Mouse (Mus musculus): ENCODE measurements around the gene Tcf7. TPM values are rescaled to one million over a fixed set of nuclear protein-coding genes. Genes with fewer than 3 reads are reported as not detected.

The Tcf7 gene
- 2.6 TPM in 2 replicates for polyA plus RNA-seq (2011; ENCODE audit: insufficient read depth, insufficient read length, low replicate concordance, missing spikeins)

DNA sequence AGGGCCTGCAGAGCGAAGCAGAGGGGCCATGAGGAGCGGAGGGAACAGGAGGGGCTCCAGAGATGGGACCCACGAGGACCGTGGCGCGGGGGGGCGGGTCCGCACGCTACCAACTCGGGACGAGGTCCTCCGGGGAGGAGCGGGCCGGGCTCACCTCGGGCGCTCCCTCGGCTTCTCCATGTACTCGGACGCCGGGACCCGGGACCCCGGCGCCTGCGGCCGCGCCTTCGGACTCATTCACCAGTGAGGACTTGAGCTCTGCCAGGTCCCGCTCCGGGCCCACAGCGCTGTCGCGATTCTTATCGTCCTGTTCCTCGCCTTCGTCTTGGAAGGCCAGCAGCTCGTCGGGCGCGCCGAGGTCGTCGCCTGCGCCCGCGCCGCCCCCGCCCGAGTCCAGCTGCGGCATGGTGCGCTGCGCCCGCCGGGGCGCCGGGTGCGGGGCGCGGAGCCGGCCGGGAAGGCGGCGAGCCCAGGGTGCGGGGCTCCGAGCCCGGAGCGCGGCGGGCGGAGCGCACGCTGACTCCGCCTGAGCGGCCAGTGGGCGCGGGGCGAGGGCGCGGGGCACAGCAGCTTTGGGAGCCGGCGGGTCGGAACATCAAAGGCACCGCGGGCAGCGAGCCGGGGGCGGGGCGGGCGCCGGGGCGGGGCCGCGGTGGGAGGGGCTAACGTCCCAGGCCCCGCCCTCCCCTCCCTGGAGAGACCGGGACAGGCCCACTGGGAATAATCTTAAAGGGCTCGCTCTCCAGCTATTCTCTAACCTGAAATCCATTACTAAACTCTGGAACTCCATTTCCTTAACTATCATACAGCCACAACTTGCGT lies at the start of gene Tcf7:
Gene Tcf7, minus strand, starts transcription at position 241 of the 822 bp plus-strand sequence.
- H3K27ac ChIP-seq (ENCODE audit: control insufficient read depth, insufficient read depth, low read depth, low read length, poor library complexity), result peak within 1 kb of the TSS; percentile 43; the same call in 1 of the 2 replicates
- TF ChIP-seq CTCF (IDR thresholded peaks at IDR 0.05; ENCODE audit: control insufficient read depth, insufficient read depth, low read length), result no peak
- TF ChIP-seq POLR2A (IDR thresholded peaks at IDR 0.05; ENCODE audit: borderline replicate concordance, control insufficient read depth, low read depth, low read length), result no peak
- H3K4me1 ChIP-seq (ENCODE audit: control insufficient read depth, insufficient read depth, low read length), result no peaks in the 10 kb centered on the region; the same call in 1 of the 2 replicates
- 1% methylated on average over 96 of the region's 97 CpGs for WGBS
- H3K4me3 ChIP-seq (replicated peaks; ENCODE audit: control insufficient read depth, low read depth, low read length), result peak within 1 kb of the TSS; percentile 22

DNA sequence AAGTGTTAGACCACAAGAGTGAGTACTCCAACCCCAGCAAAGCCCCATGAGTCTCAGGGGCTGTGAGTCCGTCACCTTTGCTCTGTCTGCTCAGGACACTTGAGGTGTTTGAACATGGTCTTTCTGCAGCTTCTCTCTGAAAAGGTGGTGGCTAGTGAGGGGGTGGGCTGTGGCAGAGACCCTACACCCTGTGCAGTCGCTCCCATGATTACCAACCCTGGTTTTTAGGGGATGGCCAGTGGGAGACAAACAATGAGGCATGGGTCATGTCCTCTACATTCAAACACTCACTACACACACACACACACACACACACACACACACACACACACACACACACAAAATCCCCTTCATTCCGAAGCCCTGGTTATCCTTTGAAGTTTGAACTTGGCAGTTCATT lies 44.5 kb upstream of the Tcf7 start:
- 70% methylated on average over 3 of the region's 3 CpGs for WGBS
- Histone ChIP-seq H3K4me3 (replicated peaks; ENCODE audit: control insufficient read depth, low read depth, low read length) (no peak overlapping the region), H3K4me1 (ENCODE audit: control insufficient read depth, insufficient read depth, low read length) (no peaks in the 10 kb centered on the region), H3K27ac (ENCODE audit: control insufficient read depth, insufficient read depth, low read depth, low read length, poor library complexity) (no peak overlapping the region)
- TF ChIP-seq CTCF (IDR thresholded peaks at IDR 0.05; ENCODE audit: control insufficient read depth, insufficient read depth, low read length) (no peak), POLR2A (IDR thresholded peaks at IDR 0.05; ENCODE audit: borderline replicate concordance, control insufficient read depth, low read depth, low read length) (no peak)

DNA sequence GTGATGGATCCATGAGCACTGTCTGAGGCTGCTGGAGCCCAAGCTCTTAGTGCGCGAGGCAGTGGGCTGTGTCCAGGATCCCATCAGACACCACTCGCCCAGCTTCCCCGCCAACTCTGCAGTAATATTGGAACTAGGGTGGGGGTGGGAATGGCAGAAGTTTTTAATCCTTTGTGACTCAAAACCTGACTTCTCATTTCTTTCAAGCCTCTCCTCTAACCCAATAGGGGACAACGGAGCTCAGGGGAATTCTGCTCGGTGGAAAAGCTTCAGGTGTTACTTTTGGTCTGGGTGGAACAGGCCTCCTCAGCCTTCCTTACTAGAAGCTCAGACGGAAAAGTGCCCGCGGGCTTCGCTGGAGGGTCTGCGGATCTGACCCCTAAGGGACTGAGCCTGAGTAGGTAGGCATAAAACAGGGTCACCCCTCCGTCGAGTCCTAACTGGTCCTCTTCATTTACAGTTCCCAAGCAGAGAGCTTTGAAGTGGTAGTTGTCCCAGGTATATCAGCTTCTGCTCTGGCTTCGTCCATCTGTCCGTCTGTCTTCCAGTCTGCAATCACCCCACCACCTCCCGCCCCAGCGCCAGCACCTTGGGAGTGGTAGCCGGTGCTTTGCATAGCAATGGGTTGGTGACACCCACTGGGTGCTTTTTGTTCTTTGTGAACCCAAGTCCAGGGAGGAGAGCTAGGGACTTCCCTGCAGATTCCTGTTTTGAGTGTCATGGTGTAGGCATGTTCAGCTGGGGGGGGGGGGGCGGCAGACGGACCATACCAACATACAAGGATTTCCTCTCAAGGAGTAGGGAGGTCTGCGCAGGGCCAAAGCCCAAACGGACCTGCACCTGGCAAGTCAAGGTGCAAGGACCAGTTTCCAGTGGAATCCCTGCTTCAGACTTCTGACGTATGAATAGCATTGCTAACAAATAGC lies 41.9 kb upstream of the Tcf7 start:
- no peak for TF ChIP-seq POLR2A (IDR thresholded peaks at IDR 0.05; ENCODE audit: borderline replicate concordance, control insufficient read depth, low read depth, low read length)
- TF ChIP-seq CTCF (IDR thresholded peaks at IDR 0.05; ENCODE audit: control insufficient read depth, insufficient read depth, low read length), result no peak
- H3K4me3 ChIP-seq (replicated peaks; ENCODE audit: control insufficient read depth, low read depth, low read length), result no peak overlapping the region
- H3K27ac ChIP-seq (ENCODE audit: control insufficient read depth, insufficient read depth, low read depth, low read length, poor library complexity), result no peak overlapping the region
- 81% methylated on average over 23 of the region's 23 CpGs for WGBS
- no peaks in the 10 kb centered on the region for H3K4me1 ChIP-seq (ENCODE audit: control insufficient read depth, insufficient read depth, low read length)

DNA sequence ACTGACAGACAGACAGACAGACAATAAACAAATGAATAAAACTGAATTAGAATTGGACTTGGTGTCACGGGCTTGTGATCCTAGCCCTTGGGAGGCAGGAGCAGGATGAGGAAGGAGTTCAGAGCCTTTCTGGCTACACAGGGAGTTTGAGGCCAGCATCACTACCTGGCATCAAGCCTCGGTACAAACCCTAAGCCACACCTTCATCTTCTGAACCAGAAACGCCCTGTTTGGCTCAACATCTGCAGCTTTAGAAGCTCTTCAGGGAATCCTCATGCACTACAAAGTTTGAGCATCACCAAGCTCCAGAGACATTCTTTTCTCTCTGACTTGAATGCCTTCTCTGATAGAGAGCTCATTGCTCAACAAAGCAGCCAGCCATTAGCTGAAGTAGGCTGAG lies 38.7 kb upstream of the Tcf7 start:
- no peaks in the 10 kb centered on the region for H3K4me1 ChIP-seq (ENCODE audit: control insufficient read depth, insufficient read depth, low read length)
- WGBS, result 61% methylated on average over 3 of the region's 3 CpGs
- no peak overlapping the region for H3K27ac ChIP-seq (ENCODE audit: control insufficient read depth, insufficient read depth, low read depth, low read length, poor library complexity)
- no peak overlapping the region for H3K4me3 ChIP-seq (replicated peaks; ENCODE audit: control insufficient read depth, low read depth, low read length)
- TF ChIP-seq CTCF (IDR thresholded peaks at IDR 0.05; ENCODE audit: control insufficient read depth, insufficient read depth, low read length) (no peak), POLR2A (IDR thresholded peaks at IDR 0.05; ENCODE audit: borderline replicate concordance, control insufficient read depth, low read depth, low read length) (no peak)

DNA sequence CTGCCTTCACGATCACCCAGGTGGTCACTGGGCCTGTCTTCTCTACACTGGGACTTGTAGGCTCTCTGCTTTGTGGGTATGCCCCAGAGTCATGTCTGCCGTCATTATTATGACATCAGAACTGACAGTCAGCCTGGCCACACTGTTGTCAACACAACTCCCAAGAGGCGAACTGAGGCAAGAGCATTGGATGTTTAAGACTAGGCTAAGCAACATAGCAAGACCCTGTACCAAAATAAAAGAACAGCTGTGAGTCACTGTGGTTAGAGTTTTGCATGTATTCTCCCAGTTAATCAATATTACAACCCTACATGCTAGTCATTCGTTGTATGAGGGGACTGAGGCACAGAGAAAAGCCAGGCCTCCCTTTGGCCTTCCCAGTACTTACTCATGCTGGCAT lies 37.7 kb upstream of the Tcf7 start:
- WGBS, result 72% methylated on average over 4 of the region's 4 CpGs

DNA sequence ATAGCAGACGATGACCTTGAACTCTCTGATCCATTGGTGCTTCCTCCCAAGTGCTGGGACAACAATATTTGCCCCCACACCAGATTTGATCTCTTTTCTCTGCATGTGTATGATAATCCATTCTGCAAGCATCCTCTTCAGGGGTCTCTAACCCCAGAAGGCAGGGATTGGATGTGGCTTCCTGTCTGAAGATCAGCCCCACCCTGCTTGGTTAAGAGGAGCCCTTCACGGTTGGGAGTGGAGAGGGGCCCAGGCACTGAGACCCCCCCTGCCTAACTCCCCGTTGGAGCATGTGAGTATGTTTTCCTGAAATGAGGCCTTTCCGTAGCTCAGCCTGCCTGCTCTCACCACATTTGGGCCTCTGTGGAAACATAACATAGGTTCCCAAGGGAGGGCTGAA lies 36.9 kb upstream of the Tcf7 start:
- Histone ChIP-seq H3K4me3 (replicated peaks; ENCODE audit: control insufficient read depth, low read depth, low read length) (no peak overlapping the region), H3K4me1 (ENCODE audit: control insufficient read depth, insufficient read depth, low read length) (no peaks in the 10 kb centered on the region), H3K27ac (ENCODE audit: control insufficient read depth, insufficient read depth, low read depth, low read length, poor library complexity) (no peak overlapping the region)
- TF ChIP-seq CTCF (IDR thresholded peaks at IDR 0.05; ENCODE audit: control insufficient read depth, insufficient read depth, low read length) (no peak), POLR2A (IDR thresholded peaks at IDR 0.05; ENCODE audit: borderline replicate concordance, control insufficient read depth, low read depth, low read length) (no peak)
- 55% methylated on average over 4 of the region's 4 CpGs for WGBS

More for the DNA sequence above, 37.7 kb upstream of the Tcf7 start:
- Histone ChIP-seq H3K4me3 (replicated peaks; ENCODE audit: control insufficient read depth, low read depth, low read length) (no peak overlapping the region), H3K4me1 (ENCODE audit: control insufficient read depth, insufficient read depth, low read length) (no peaks in the 10 kb centered on the region), H3K27ac (ENCODE audit: control insufficient read depth, insufficient read depth, low read depth, low read length, poor library complexity) (no peak overlapping the region)
- TF ChIP-seq POLR2A (IDR thresholded peaks at IDR 0.05; ENCODE audit: borderline replicate concordance, control insufficient read depth, low read depth, low read length) (no peak), CTCF (IDR thresholded peaks at IDR 0.05; ENCODE audit: control insufficient read depth, insufficient read depth, low read length) (no peak)

DNA sequence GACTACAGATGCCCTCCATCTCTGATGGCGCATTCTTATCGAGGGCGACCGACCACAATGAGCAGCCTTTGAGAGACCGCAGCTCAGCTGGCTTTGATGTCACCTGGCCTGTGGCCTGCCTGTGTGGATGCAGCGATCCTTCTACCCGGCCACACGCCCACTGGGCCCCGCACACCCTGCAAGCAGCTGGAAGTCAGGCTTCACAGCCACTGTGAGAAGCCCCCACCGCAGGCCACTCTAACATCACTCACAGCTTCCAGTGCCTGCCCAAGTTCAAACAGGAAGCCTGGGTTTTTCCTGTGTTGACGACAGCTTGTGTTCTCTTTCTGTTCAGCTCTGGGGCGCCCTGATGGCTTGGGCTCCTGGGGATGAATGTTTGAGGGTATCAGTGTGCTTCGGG lies 35.6 kb upstream of the Tcf7 start:
- no peak for TF ChIP-seq POLR2A (IDR thresholded peaks at IDR 0.05; ENCODE audit: borderline replicate concordance, control insufficient read depth, low read depth, low read length)
- TF ChIP-seq CTCF (IDR thresholded peaks at IDR 0.05; ENCODE audit: control insufficient read depth, insufficient read depth, low read length), result no peak
- Histone ChIP-seq H3K4me3 (replicated peaks; ENCODE audit: control insufficient read depth, low read depth, low read length) (no peak overlapping the region), H3K4me1 (ENCODE audit: control insufficient read depth, insufficient read depth, low read length) (no peaks in the 10 kb centered on the region), H3K27ac (ENCODE audit: control insufficient read depth, insufficient read depth, low read depth, low read length, poor library complexity) (peak overlapping the region; percentile 15; the same call in 1 of the 2 replicates)
- WGBS, result 5% methylated on average over 13 of the region's 13 CpGs
